Mouse (Mus musculus) kidney, embryonic 16.5 days (tissue): ENCODE data around the gene Ap3s2. TPM values are rescaled to one million over a fixed set of nuclear protein-coding genes. Genes with fewer than 3 reads are reported as not detected.

ENCODE experiments used
- ATAC-seq: fragments of 200-750 bp; cut with Nextera tagmentation; 2 replicates; pipeline ENCODE4 v1.8.0; 2017; ENCODE audit warnings: moderate TSS enrichment; ENCODE audit not compliant: low FRiP score, low TSS enrichment
- H3K27ac ChIP-seq: fragments of 300-500 bp; sonication (generic); 2 replicates; pipeline ENCODE4 v1.5.1; 2014; ENCODE audit warnings: low read length
- H3K27me3 ChIP-seq: fragments of 300-500 bp; sonication (generic); 2 replicates; pipeline ENCODE4 v1.6.1; 2014; ENCODE audit warnings: low read length, control low read depth, mixed read lengths; ENCODE audit not compliant: insufficient read depth
- H3K36me3 ChIP-seq: fragments of 300-500 bp; sonication (generic); 2 replicates; pipeline ENCODE4 v1.6.1; 2014; ENCODE audit warnings: low read length, control low read depth, mixed read lengths; ENCODE audit not compliant: insufficient read depth
- H3K4me1 ChIP-seq: fragments of 300-500 bp; sonication (generic); 2 replicates; pipeline ENCODE4 v1.6.1; 2014; ENCODE audit warnings: low read length, control low read depth, mixed read lengths; ENCODE audit not compliant: insufficient read depth
- H3K4me2 ChIP-seq: fragments of 300-500 bp; sonication (generic); replicated peaks from 2 replicates; pipeline ENCODE4 v1.6.1; 2014; ENCODE audit warnings: low read depth, low read length
- H3K4me3 ChIP-seq: fragments of 300-500 bp; sonication (generic); 2 replicates; pipeline ENCODE4 v1.5.1; 2014; ENCODE audit warnings: mild to moderate bottlenecking, low read length
- H3K9ac ChIP-seq: fragments of 300-500 bp; sonication (generic); replicated peaks from 2 replicates; pipeline ENCODE4 v1.6.1; 2014; ENCODE audit warnings: low read length
- H3K9me3 ChIP-seq: fragments of 300-500 bp; sonication (generic); 2 replicates; pipeline ENCODE4 v1.6.1; 2016; ENCODE audit warnings: low read length, control low read depth
- WGBS: fragments of 180-500 bp; shearing (Covaris S2); extraction: QIAGEN DNeasy Blood & Tissue Kit; methylation state at CpG from one replicate; pipeline ENCODE4 v1.1.7; 2014; 5-methylcytosine and 5-hydroxymethylcytosine counted together
- polyA plus RNA-seq: library from polyadenylated mRNA; unstranded; fragments of >200 nt; fragmentation: Nextera tagmentation; extraction: Ambion mirVana; gene quantifications from 2 replicates; pipeline ENCODE4 v1.2.1, GENCODE M21; 2015

Gene Ap3s2
- polyA plus RNA-seq: 32.1 and 36.5 TPM in 2 replicates

DNA sequence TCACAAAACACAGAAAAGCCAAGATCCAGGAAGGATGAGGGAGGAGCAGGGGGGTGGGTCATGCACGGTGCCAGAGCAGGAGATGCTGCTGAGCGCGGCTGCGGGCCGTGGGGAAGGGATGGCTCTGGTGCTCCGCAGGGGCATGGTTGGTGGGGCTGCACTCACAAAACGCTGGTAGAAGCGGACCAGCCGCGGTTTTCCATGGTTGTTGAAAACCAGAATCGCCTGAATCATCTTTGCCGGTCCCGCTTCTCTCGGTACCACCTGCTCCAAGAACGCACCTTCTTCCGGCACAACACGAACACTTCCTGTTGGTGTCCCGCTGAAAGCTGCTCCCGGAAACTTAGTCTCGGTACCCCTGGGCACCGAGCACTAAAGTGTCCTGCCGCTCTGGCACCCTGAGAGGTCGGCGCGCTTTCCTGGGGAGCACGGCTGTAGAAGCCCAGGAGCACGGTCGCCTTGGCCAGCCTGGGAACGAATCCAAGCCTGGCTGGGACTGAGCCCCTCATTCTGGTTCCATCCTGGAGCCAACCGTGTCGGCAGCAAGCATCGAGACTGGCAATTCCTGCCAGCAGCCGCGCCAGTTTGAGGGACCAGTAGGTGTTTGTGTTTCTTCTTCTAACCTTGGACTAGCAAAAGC, at the start of gene Ap3s2:
TSS of gene Ap3s2 (minus strand) at position 306 of the 640 bp plus-strand sequence.
- Histone ChIP-seq H3K27ac (peak within 1 kb of the TSS; percentile 61), H3K4me2 (peak within 1 kb of the TSS; percentile 68), H3K36me3 (peaks cover 8% of the 10 kb centered on the region; the same call in 1 of the 2 replicates), H3K9ac (peak within 1 kb of the TSS; percentile 79), H3K9me3 (no peaks in the 10 kb centered on the region), H3K4me1 (peaks cover 14% of the 10 kb centered on the region), H3K27me3 (no peaks in the 10 kb centered on the region), H3K4me3 (peak within 1 kb of the TSS; percentile 75)
- ATAC-seq: peak; percentile 96
- under 1% methylated on average over 34 of the region's 34 CpGs for WGBS

DNA sequence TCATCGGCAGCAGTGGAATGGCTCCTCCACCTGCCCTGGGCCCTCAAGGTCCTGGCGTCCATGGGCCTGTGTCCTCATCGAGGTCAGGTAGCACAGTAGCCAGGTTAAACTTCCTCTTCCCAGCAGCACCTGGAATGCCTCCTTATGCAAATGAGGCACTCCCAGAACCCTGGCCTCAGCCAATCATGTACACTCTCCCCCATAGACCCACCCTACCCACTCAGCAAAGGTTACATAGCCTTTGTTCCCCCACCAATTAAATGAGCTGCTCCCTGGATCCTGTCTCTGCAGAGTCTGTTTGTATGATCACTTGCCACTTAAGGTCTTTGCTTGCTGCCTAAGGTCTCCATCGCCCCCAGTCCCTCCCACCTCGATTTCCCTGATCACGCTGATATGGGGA, 47.9 kb upstream of the Ap3s2 start:
- ATAC-seq: no peak
- Histone ChIP-seq H3K4me3 (no peak overlapping the region), H3K27ac (no peak overlapping the region), H3K4me1 (no peaks in the 10 kb centered on the region), H3K9ac (no peak overlapping the region), H3K4me2 (no peak overlapping the region), H3K9me3 (no peaks in the 10 kb centered on the region), H3K27me3 (no peaks in the 10 kb centered on the region), H3K36me3 (no peaks in the 10 kb centered on the region)
- WGBS: 85% methylated on average over 6 of the region's 6 CpGs

DNA sequence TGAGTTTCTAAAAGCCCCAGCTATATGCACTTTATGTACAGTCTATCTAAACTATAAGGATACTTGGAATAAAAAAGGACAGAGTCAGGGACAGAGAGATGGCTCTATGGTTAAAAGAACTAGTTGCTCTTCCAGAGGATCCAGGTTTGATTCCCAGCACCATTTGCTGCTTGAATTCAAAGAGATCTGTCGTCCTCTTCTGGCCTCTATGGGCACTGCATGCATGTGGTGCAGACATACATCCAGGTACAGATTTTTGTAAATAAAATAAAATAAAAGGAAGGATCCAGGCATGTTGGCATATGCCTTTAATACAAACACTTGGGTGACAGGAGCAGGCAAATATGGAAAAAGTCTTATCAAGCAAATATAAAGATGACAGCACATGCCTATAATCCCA, 41.2 kb upstream of the Ap3s2 start:
- H3K36me3 ChIP-seq: no peaks in the 10 kb centered on the region
- no peaks in the 10 kb centered on the region for H3K4me1 ChIP-seq
- no peak for ATAC-seq
- H3K27ac ChIP-seq: no peak overlapping the region
- H3K9me3 ChIP-seq: no peaks in the 10 kb centered on the region
- no peak overlapping the region for H3K4me3 ChIP-seq
- H3K4me2 ChIP-seq: no peak overlapping the region
- no peaks in the 10 kb centered on the region for H3K27me3 ChIP-seq
- no peak overlapping the region for H3K9ac ChIP-seq
- WGBS: 47% methylated on average over 1 of the region's 1 CpGs

DNA sequence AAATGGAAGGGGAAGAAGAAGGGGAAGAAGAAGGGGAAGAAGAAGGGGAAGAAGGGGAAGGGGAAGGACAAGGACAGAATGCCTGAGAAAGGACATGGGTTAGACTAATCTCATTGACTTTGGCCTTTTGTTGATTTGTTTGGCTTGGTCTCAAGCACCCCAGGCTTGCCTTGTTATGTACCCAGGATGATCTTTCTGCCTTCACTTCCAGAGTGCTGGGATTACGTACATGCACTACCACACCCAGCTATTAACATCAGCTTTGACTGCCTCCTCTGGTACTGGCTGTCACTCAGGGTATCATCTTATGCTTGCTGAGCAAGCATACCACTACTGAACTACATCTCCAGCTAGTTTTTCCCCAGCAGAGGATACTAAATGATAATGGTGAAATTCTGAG, 35.7 kb upstream of the Ap3s2 start:
- Histone ChIP-seq H3K36me3 (no peaks in the 10 kb centered on the region), H3K27ac (no peak overlapping the region), H3K9ac (no peak overlapping the region), H3K27me3 (no peaks in the 10 kb centered on the region), H3K4me3 (no peak overlapping the region), H3K4me2 (no peak overlapping the region), H3K4me1 (no peaks in the 10 kb centered on the region), H3K9me3 (0 out of 2 replicates have a peak, but pooled peaks cover 3% of the 10 kb centered on the region)
- no peak for ATAC-seq
- 88% methylated on average over 1 of the region's 1 CpGs for WGBS

DNA sequence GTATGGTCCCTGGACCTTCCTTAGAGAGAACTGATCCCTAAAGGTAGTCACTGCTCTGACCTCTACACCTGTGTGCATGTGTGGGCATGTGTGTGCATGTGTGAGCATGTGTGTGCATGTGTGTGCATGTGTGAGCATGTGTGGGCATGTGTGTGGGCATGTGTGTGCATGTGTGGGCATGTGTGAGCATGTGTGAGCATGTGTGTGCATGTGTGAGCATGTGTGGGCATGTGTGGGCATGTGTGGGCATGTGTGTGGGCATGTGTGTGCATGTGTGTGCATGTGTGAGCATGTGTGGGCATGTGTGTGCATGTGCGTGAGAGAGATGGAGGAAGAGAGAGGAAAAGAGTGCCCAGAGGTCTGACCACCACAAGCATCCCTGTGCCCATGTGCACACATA, 34.4 kb upstream of the Ap3s2 start:
- Histone ChIP-seq H3K27ac (no peak overlapping the region), H3K27me3 (no peaks in the 10 kb centered on the region), H3K36me3 (no peaks in the 10 kb centered on the region), H3K9me3 (0 out of 2 replicates have a peak, but pooled peaks cover 3% of the 10 kb centered on the region), H3K4me2 (no peak overlapping the region), H3K4me1 (no peaks in the 10 kb centered on the region), H3K9ac (no peak overlapping the region), H3K4me3 (no peak overlapping the region)
- no peak for ATAC-seq
- WGBS: 100% methylated on average over 1 of the region's 1 CpGs

DNA sequence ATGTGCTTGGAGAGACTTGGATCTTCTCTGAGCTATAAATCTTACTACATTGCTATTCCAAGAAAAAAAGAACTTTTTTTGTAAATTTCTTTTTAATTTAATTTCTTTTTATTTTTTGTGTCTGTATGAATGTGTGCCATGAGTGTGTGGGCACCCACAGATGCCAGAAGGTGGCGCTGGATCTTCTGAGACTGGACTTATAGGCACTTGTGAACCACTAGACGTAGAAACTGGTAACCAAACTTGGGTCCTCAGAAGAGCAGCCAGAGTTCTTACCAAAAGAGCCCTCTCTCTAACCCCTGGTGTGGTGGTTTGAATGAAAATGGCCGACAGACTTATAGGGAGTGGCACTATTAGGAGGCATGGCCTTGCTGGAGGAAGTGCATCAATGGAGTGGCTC, 30.6 kb upstream of the Ap3s2 start:
- H3K9ac ChIP-seq: no peak overlapping the region
- H3K27ac ChIP-seq: no peak overlapping the region
- 0 out of 2 replicates have a peak, but pooled peaks cover 3% of the 10 kb centered on the region for H3K9me3 ChIP-seq
- H3K36me3 ChIP-seq: no peaks in the 10 kb centered on the region
- no peaks in the 10 kb centered on the region for H3K4me1 ChIP-seq
- no peak overlapping the region for H3K4me2 ChIP-seq
- WGBS: 77% methylated on average over 3 of the region's 3 CpGs
- no peak for ATAC-seq
- H3K4me3 ChIP-seq: no peak overlapping the region
- no peaks in the 10 kb centered on the region for H3K27me3 ChIP-seq

DNA sequence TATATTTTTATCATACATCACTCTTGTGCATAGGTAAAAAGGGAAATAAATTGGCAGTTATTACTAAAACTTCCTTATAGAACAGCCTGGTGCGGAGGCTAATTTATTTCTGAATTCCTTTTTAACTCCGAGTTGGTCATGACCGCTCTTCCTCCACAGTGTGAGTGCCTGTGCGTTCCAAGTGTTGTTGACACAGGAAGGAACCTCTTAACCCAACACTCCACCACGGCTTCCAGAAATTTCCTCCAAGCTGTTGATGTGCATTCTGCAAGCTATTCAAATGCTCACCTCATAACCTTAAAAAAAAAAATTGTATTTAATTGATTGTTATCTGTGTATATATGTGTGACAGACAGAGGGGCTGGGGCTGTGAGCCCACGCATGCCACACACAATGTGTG, 29.8 kb upstream of the Ap3s2 start:
- WGBS: 59% methylated on average over 6 of the region's 6 CpGs
- Histone ChIP-seq H3K27ac (no peak overlapping the region), H3K4me1 (no peaks in the 10 kb centered on the region), H3K4me2 (no peak overlapping the region), H3K36me3 (no peaks in the 10 kb centered on the region), H3K27me3 (no peaks in the 10 kb centered on the region), H3K9me3 (0 out of 2 replicates have a peak, but pooled peaks cover 3% of the 10 kb centered on the region), H3K9ac (no peak overlapping the region), H3K4me3 (no peak overlapping the region)
- no peak for ATAC-seq

DNA sequence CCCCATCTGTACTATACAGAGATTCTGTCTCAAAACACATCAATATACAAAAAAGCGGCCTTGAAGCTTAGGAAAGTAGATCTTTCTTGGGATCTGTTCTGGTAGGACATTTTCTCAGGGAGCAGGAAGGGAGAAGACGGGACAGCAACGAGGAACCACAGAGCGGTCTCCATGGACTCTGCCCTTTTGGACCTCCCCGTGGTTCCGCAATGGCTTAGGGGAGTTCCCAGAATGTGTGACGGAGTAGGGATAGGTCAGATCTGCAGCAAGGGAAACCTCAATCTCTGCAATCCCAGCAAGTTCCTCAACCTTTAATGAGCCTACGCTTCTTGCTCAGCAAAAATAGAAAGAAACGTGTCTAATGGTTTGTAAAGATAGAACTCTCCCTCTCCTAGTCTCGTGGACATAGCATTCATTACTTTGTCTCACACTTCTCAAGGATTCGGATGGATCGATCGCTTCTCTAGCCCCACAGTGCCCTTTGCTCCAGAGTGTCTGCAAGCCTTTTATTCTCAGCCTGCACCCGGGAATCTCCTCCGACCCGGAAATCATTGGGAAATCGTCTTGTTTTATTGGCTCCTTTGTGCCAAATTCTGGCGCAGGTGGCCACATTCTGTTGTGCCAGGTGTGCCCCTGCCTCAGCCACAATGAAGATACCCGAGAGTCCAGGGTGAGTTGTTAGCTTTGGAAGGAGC, 15.2 kb upstream of the Ap3s2 start:
- H3K36me3 ChIP-seq: no peaks in the 10 kb centered on the region
- no peaks in the 10 kb centered on the region for H3K27me3 ChIP-seq
- H3K27ac ChIP-seq: peak overlapping the region; percentile 80
- H3K9me3 ChIP-seq: no peaks in the 10 kb centered on the region
- peak; percentile 77 for ATAC-seq
- H3K4me3 ChIP-seq: peak overlapping the region; percentile 68
- peak overlapping the region; percentile 74 for H3K9ac ChIP-seq
- peaks cover 16% of the 10 kb centered on the region for H3K4me1 ChIP-seq
- peak overlapping the region; percentile 68 for H3K4me2 ChIP-seq
- WGBS: 8% methylated on average over 19 of the region's 19 CpGs

DNA sequence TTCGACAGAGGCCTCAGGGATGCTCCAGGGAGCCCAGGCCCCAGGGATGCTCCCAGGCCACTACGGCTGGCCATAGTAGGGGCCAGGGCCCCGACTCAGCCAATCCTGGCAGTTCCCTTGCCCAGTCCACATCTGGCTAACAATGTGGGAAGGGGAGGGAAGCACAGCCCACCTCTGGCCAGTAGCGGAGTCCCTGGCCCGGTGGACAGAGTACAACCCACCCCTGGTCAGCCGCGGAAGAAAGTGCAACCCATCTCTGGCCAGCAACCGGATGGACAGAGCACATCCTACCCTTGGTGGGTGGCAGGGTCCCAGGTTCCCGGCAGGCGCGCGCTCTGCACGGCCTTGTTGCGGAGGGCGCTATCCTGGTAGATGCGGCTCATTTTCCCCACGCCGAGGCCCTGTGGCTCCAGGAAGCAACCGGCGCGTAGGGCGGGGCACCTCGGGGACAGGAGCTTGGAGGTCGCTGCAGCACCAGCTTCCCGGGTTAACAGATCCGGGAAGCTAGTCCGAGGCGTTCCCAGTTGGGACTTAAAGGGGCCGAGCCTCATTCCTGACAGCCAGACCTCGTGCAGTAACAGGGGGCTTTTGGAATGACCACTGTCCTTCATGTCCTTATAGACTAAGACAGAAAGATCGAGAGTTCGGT, 14.5 kb upstream of the Ap3s2 start, which contains the start of gene Arpin:
TSS of gene Arpin (minus strand) at position 498 of the 649 bp plus-strand sequence.
- H3K27me3 ChIP-seq: no peaks in the 10 kb centered on the region
- H3K36me3 ChIP-seq: peaks cover 5% of the 10 kb centered on the region; the same call in 1 of the 2 replicates
- peak within 1 kb of the TSS; percentile 74 for H3K9ac ChIP-seq
- peak; percentile 88 for ATAC-seq
- H3K4me2 ChIP-seq: peak within 1 kb of the TSS; percentile 68
- no peaks in the 10 kb centered on the region for H3K9me3 ChIP-seq
- under 1% methylated on average over 32 of the region's 32 CpGs for WGBS
- H3K4me1 ChIP-seq: peaks cover 16% of the 10 kb centered on the region
- peak within 1 kb of the TSS; percentile 68 for H3K4me3 ChIP-seq
- H3K27ac ChIP-seq: peak within 1 kb of the TSS; percentile 80
